Mouse (Mus musculus) stomach, postnatal 0 days (tissue): ENCODE measurements at regions not wholly inside any gene's neighbourhood (a gene's known extent, or its start where the extent isn't known, plus 50 kb on each side); places are given as distances from the start of the nearest gene placed in this dataset.

Source experiments
- CTCF ChIP-seq: IDR thresholded peaks from 2 replicates; pipeline ENCODE4 v1.5.1; 2016; ENCODE audit warnings: antibody characterized with exemption, low read depth, mild to moderate bottlenecking, moderate library complexity
- EP300 ChIP-seq: optimal IDR thresholded peaks from 2 replicates; pipeline ENCODE3; 2016; ENCODE audit warnings: antibody characterized with exemption

- TF ChIP-seq EP300 (no peak), CTCF (no peak)
Observed at GRCm38 (mm10) chr10:109129552-109130110, 118.8 kb upstream of the Syt1 start.
